Mouse (Mus musculus) neural tube, embryonic 15.5 days (tissue): ENCODE results near the gene Gipc2. TPM values are rescaled to one million over a fixed set of nuclear protein-coding genes. Genes with fewer than 3 reads are reported as not detected.
"Not testable (repeated sequence)": the region's sequence is repeated elsewhere in the genome, so short reads cannot be mapped to it uniquely, and the experiment has no call there.

Source experiments
- ATAC-seq: fragments of 200-750 bp; cut with Nextera tagmentation; 2 replicates; pipeline ENCODE4 v1.8.0; 2017; ENCODE audit warnings: mild to moderate bottlenecking, moderate TSS enrichment, moderate library complexity; ENCODE audit not compliant: low FRiP score
- H3K27ac ChIP-seq: fragments of 300-500 bp; sonication (generic); replicated peaks from 2 replicates; pipeline ENCODE4 v1.5.1; 2015; ENCODE audit warnings: mild to moderate bottlenecking, inconsistent platforms
- H3K27me3 ChIP-seq: fragments of 300-500 bp; sonication (generic); replicated peaks from 2 replicates; pipeline ENCODE4 v1.6.1; 2015; ENCODE audit warnings: inconsistent platforms
- H3K36me3 ChIP-seq: fragments of 300-500 bp; sonication (generic); 2 replicates; pipeline ENCODE4 v1.6.1; 2015; ENCODE audit warnings: inconsistent platforms
- H3K4me1 ChIP-seq: fragments of 300-500 bp; sonication (generic); 2 replicates; pipeline ENCODE4 v1.6.1; 2015; ENCODE audit warnings: inconsistent platforms
- H3K4me2 ChIP-seq: fragments of 300-500 bp; sonication (generic); 2 replicates; pipeline ENCODE4 v1.6.1; 2015; ENCODE audit warnings: inconsistent platforms, mild to moderate bottlenecking, moderate library complexity
- H3K4me3 ChIP-seq: fragments of 300-500 bp; sonication (generic); replicated peaks from 2 replicates; pipeline ENCODE4 v1.5.1; 2015; ENCODE audit warnings: mild to moderate bottlenecking, inconsistent platforms
- H3K9ac ChIP-seq: fragments of 300-500 bp; sonication (generic); replicated peaks from 2 replicates; pipeline ENCODE4 v1.6.1; 2015; ENCODE audit warnings: mild to moderate bottlenecking, inconsistent platforms
- H3K9me3 ChIP-seq: fragments of 300-500 bp; sonication (generic); replicated peaks from 2 replicates; pipeline ENCODE4 v1.6.1; 2016; ENCODE audit warnings: inconsistent platforms
- WGBS: fragments of 180-500 bp; shearing (Covaris S2); methylation state at CpG from one replicate; pipeline ENCODE4 v1.1.7; 2015; ENCODE audit warnings: mixed read lengths; 5-methylcytosine and 5-hydroxymethylcytosine counted together
- polyA plus RNA-seq: library from polyadenylated mRNA; unstranded; fragments of >200 nt; fragmentation: Nextera tagmentation; extraction: Ambion mirVana; gene quantifications from 2 replicates; pipeline ENCODE4 v1.2.1, GENCODE M21; 2015

Gipc2 gene
- polyA plus RNA-seq, 1 experiment from 2014 or later, result 11.4 TPM

GRCm38 (mm10) chr3:152151725-152152482 is 14.1 kb downstream of the Gipc2 start:
- H3K9me3 ChIP-seq, result no peaks in the 10 kb centered on the region
- ATAC-seq, result peak; percentile 62; the same call in 1 of the 2 replicates
- H3K36me3 ChIP-seq, result no peaks in the 10 kb centered on the region
- H3K27me3 ChIP-seq, result no peaks in the 10 kb centered on the region
- no peak overlapping the region for H3K9ac ChIP-seq
- H3K4me2 ChIP-seq, result peak overlapping the region; percentile 45
- peak overlapping the region; percentile 21 for H3K4me3 ChIP-seq
- H3K27ac ChIP-seq, result no peak overlapping the region
- peaks cover 11% of the 10 kb centered on the region; the same call in 1 of the 2 replicates for H3K4me1 ChIP-seq
- 62% methylated on average over 24 of the region's 29 CpGs for WGBS

GRCm38 (mm10) chr3:152149863-152150262 is 16.2 kb downstream of the Gipc2 start:
- Histone ChIP-seq H3K9me3 (no peaks in the 10 kb centered on the region), H3K4me2 (no peak overlapping the region), H3K27me3 (no peaks in the 10 kb centered on the region), H3K9ac (no peak overlapping the region), H3K4me1 (0 out of 2 replicates have a peak, but pooled peaks cover 9% of the 10 kb centered on the region), H3K4me3 (no peak overlapping the region), H3K27ac (no peak overlapping the region), H3K36me3 (no peaks in the 10 kb centered on the region)
- no peak for ATAC-seq
- 78% methylated on average over 3 of the region's 3 CpGs for WGBS

- H3K4me2 ChIP-seq, result no peak overlapping the region
- 0 out of 2 replicates have a peak, but pooled peaks cover 9% of the 10 kb centered on the region for H3K4me1 ChIP-seq
- ATAC-seq, result no peak
- H3K36me3 ChIP-seq, result no peaks in the 10 kb centered on the region
- no peaks in the 10 kb centered on the region for H3K9me3 ChIP-seq
- 83% methylated on average over 7 of the region's 7 CpGs for WGBS
- H3K9ac ChIP-seq, result no peak overlapping the region
- no peak overlapping the region for H3K4me3 ChIP-seq
- no peaks in the 10 kb centered on the region for H3K27me3 ChIP-seq
- H3K27ac ChIP-seq, result no peak overlapping the region
Measured at GRCm38 (mm10) chr3:152149449-152149848, 16.6 kb downstream of the Gipc2 start.

DNA sequence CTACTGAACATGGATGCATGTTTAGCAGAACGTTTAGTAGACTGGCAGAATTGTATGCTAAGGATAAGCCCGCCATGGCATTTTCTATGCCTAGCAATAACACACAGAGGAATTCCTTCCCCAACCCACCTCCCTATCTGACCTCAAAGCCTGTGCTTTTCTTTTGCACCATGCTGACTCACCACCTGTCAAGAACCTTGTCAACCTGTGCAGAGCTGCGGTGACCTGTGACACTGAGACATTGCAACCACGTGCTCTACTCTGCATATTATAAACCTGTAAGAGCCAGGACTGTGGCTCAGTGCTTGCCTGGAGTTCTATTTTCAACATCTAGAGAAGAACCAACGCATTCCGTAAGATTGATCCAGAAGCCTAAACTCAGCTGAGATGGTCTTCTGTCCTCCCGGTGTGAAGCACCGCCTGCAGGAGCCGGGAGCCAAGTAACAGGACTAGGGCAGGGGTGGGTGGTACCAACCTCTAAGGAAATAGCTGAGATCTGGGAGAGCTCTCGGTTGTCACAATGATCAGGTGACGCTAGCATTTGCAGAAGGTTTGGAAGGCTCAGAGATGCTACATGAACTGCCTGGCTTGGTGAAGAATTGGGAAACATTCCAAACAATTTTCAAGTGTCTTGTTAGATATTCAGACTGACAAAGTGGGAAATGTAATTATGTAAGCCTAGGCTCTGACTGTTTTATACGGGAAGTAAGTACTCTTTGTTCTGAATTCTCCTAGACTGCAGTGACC is 18.8 kb downstream of the Gipc2 start:
- Histone ChIP-seq H3K9me3 (no peaks in the 10 kb centered on the region), H3K27me3 (no peaks in the 10 kb centered on the region), H3K4me3 (no peak overlapping the region), H3K4me1 (0 out of 2 replicates have a peak, but pooled peaks cover 8% of the 10 kb centered on the region), H3K36me3 (no peaks in the 10 kb centered on the region), H3K4me2 (no peak overlapping the region), H3K27ac (no peak overlapping the region), H3K9ac (no peak overlapping the region)
- WGBS, result 77% methylated on average over 12 of the region's 12 CpGs
- ATAC-seq, result no peak

- no peak overlapping the region for H3K4me2 ChIP-seq
- no peak overlapping the region for H3K27ac ChIP-seq
- no peak overlapping the region for H3K9ac ChIP-seq
- ATAC-seq, result no peak; the same call in 1 of the 2 replicates
- H3K4me1 ChIP-seq, result 0 out of 2 replicates have a peak, but pooled peaks cover 4% of the 10 kb centered on the region
- H3K4me3 ChIP-seq, result no peak overlapping the region
- WGBS, result 66% methylated on average over 2 of the region's 2 CpGs
- no peaks in the 10 kb centered on the region for H3K9me3 ChIP-seq
- no peaks in the 10 kb centered on the region for H3K27me3 ChIP-seq
- no peaks in the 10 kb centered on the region for H3K36me3 ChIP-seq
Measured at GRCm38 (mm10) chr3:152145186-152145585, 20.8 kb downstream of the Gipc2 start.

- Histone ChIP-seq H3K4me3 (no peak overlapping the region), H3K9me3 (no peaks in the 10 kb centered on the region), H3K4me2 (no peak overlapping the region), H3K27me3 (no peaks in the 10 kb centered on the region), H3K9ac (no peak overlapping the region), H3K4me1 (0 out of 2 replicates have a peak, but pooled peaks cover 4% of the 10 kb centered on the region), H3K36me3 (no peaks in the 10 kb centered on the region), H3K27ac (no peak overlapping the region)
- ATAC-seq, result no peak
- 77% methylated on average over 6 of the region's 6 CpGs for WGBS
Measured at GRCm38 (mm10) chr3:152142989-152143695, 22.9 kb downstream of the Gipc2 start.

DNA sequence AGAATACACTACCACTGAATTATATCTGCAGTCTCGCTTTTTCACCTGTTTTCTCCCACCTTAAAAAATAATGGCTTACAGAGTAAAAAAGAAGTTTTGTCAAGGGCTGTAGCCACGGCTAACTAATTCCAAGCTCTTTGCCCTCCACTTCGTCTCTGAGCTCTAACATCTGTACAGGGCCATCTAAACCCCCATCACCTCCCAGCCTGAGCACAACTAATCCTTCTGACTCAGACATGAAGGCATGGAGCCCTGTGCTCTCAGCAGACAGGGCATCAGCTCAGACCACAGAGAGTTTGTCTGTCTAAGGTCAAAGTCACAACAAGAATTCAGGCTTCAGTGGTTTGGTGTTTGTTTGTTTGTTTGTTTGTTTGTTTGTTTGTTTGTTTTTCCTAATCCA is 23.9 kb downstream of the Gipc2 start:
- Histone ChIP-seq H3K9ac (no peak overlapping the region), H3K4me1 (0 out of 2 replicates have a peak, but pooled peaks cover 4% of the 10 kb centered on the region), H3K4me3 (no peak overlapping the region), H3K9me3 (no peaks in the 10 kb centered on the region), H3K4me2 (no peak overlapping the region), H3K27ac (no peak overlapping the region), H3K27me3 (no peaks in the 10 kb centered on the region), H3K36me3 (no peaks in the 10 kb centered on the region)
- ATAC-seq, result no peak
- WGBS, result 82% methylated on average over 3 of the region's 3 CpGs

GRCm38 (mm10) chr3:152139308-152139707 is 26.7 kb downstream of the Gipc2 start:
- not testable (repeated sequence) for H3K4me1 ChIP-seq, H3K27ac ChIP-seq, H3K9ac ChIP-seq, H3K4me2 ChIP-seq, ATAC-seq, H3K9me3 ChIP-seq, H3K4me3 ChIP-seq, H3K27me3 ChIP-seq, H3K36me3 ChIP-seq
- WGBS, result 90% methylated on average over 3 of the region's 3 CpGs

GRCm38 (mm10) chr3:152136106-152136505 is 29.9 kb downstream of the Gipc2 start:
- not testable (repeated sequence) for H3K27ac ChIP-seq, H3K9ac ChIP-seq, H3K27me3 ChIP-seq, H3K36me3 ChIP-seq, H3K4me3 ChIP-seq, H3K4me2 ChIP-seq, ATAC-seq, H3K4me1 ChIP-seq, H3K9me3 ChIP-seq
- 80% methylated on average over 16 of the region's 16 CpGs for WGBS

DNA sequence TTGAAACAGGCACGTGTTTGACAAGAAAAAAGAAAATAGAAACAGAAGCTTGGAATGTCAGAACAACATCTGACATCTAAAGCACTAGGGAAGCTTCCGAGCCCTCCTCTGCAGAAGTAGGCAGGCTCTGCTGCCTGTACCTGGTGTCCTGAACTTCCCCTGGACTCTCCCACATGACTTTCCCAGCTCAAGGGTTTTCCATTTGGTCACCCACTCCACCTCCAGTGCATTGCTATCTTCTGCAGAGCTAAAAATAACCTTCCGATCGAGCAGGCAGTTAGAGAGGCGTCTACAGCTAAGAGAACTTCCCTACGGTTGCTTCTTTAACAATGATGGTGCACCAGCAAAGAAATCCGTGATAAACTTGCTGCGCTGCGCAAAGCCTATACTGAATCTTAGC is 32.4 kb downstream of the Gipc2 start:
- Histone ChIP-seq H3K4me2 (no peak overlapping the region), H3K9ac (no peak overlapping the region)
- WGBS, result 85% methylated on average over 9 of the region's 9 CpGs

DNA sequence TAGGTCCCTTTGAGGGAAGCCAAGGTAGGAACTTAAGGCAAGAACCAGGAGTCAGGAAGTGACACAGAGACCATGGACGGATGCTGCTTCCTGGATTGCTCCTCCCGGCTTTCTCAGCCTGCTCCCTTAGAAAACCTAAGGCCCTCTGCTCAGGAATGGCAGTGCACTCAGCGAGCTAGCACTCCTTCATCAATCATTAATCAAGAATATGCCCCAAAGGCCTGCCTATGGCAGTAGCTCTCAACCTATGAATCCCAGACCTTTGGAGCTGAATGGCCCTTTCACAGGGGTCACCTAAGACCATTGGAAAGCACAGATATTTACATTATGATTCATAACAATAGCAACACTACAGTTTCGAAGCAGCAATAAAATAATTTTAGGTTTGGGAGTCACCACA is 35.1 kb downstream of the Gipc2 start:
- 88% methylated on average over 4 of the region's 4 CpGs for WGBS
- Histone ChIP-seq H3K9ac (no peak overlapping the region), H3K27me3 (no peaks in the 10 kb centered on the region), H3K4me1 (no peaks in the 10 kb centered on the region), H3K27ac (no peak overlapping the region), H3K9me3 (no peaks in the 10 kb centered on the region), H3K4me2 (no peak overlapping the region), H3K4me3 (no peak overlapping the region), H3K36me3 (no peaks in the 10 kb centered on the region)
- ATAC-seq, result no peak

More for the DNA sequence above, 32.4 kb downstream of the Gipc2 start:
- H3K4me3 ChIP-seq, result no peak overlapping the region
- no peaks in the 10 kb centered on the region for H3K36me3 ChIP-seq
- H3K27me3 ChIP-seq, result no peaks in the 10 kb centered on the region
- no peaks in the 10 kb centered on the region for H3K9me3 ChIP-seq
- H3K4me1 ChIP-seq, result no peaks in the 10 kb centered on the region
- no peak overlapping the region for H3K27ac ChIP-seq
- no peak for ATAC-seq
